13 mouse cellular contexts compared by ENCODE assay signal in genomic region chr12:92927591-92927990, GRCm38 (mm10).
"Had no signal": no experiment of that assay in that cellular context is flagged by ENCODE, and none has a peak within 500 bp of the region (broad histone marks: within the 10 kb centered on the region; RNA-seq: fewer than 3 reads in every experiment).

No protein-coding gene starts in this region.

- H3K9ac ChIP-seq: limb, embryonic 15.5 days; liver, embryonic 13.5 days; midbrain, embryonic 12.5 days had no signal

- H3K36me3 ChIP-seq: limb, embryonic 15.5 days; liver, embryonic 13.5 days; midbrain, embryonic 12.5 days had no signal

- H3K27ac ChIP-seq: kidney, postnatal 0 days; limb, embryonic 15.5 days; liver, embryonic 13.5 days; midbrain, embryonic 12.5 days had no signal

- H3K4me3 ChIP-seq: limb, embryonic 15.5 days; liver, embryonic 13.5 days; midbrain, embryonic 12.5 days had no signal

- ATAC-seq: lung, postnatal 0 days had no signal

- H3K4me2 ChIP-seq: limb, embryonic 15.5 days; liver, embryonic 13.5 days; midbrain, embryonic 12.5 days had no signal

- H3K27me3 ChIP-seq: limb, embryonic 15.5 days; liver, embryonic 13.5 days; midbrain, embryonic 12.5 days had no signal

- DNase-seq: kidney, adult 9 months; kidney, postnatal 36 days; layer of hippocampus, adult 9-11 months; layer of hippocampus, postnatal 36 days; liver, embryonic 13.5 days; lung, adult 18-20 months; lung, postnatal 4 days; right cerebral cortex, postnatal 14 days; thymus, postnatal 36 days had no signal

- H3K4me1 ChIP-seq: limb, embryonic 15.5 days; liver, embryonic 13.5 days; midbrain, embryonic 12.5 days had no signal

- H3K9me3 ChIP-seq: limb, embryonic 15.5 days; liver, embryonic 13.5 days; midbrain, embryonic 12.5 days had no signal
